8 mouse cellular contexts compared by ENCODE assay signal in genomic region chr6:84134722-84135394, GRCm38 (mm10).
A peak's percentile ranks its signal among the peaks of the same experiment; 100 is the strongest.
DNase-seq lines count a peak whose midpoint lies in the region; ATAC-seq and TF ChIP-seq lines count a peak whose summit lies in the region.

No protein-coding gene starts in this region.

- H3K9ac ChIP-seq in kidney, postnatal 0 days (ENCODE audit: low read depth, low read length) = no peak overlapping the region
- 0 out of 2 replicates have a peak overlapping the region, but pooled peaks have one; percentile 14 for H3K9ac ChIP-seq in hindbrain, embryonic 14.5 days

- no peaks in the 10 kb centered on the region for H3K9me3 ChIP-seq in kidney, postnatal 0 days (replicated peaks; ENCODE audit: low read length)
- H3K9me3 ChIP-seq in hindbrain, embryonic 14.5 days (ENCODE audit: control insufficient read depth, low read length) = no peaks in the 10 kb centered on the region

- TF ChIP-seq CTCF in kidney, postnatal 0 days (IDR thresholded peaks at IDR 0.05; ENCODE audit: low read depth) = no peak
- no peak for TF ChIP-seq CTCF in lung, adult 2 months (IDR thresholded peaks at IDR 0.05; ENCODE audit: insufficient read depth, low read length)

- TF ChIP-seq POLR2A in lung, adult 2 months (IDR thresholded peaks at IDR 0.05; ENCODE audit: borderline replicate concordance, extremely low read depth, low read depth, low read length) = no peak

- no peak for DNase-seq in kidney, postnatal 0 days (ENCODE audit: low spot score)
- DNase-seq in kidney, adult 9 months = no peak
- DNase-seq in embryo, embryonic 11 days = peak; percentile 71
- DNase-seq in hindbrain, embryonic 14.5 days (ENCODE audit: low spot score) = peak; percentile 38
- peak; percentile 19 for DNase-seq in lung, adult 2 months
- peak; percentile 94 for DNase-seq in retina, postnatal 1 day
- no peak for DNase-seq in spleen, postnatal 14 days (ENCODE audit: low spot score in 2 of 2)
- no peak for DNase-seq in natural killer cell, adult 2 months (ENCODE audit: low spot score in 2 of 2)

- H3K27ac ChIP-seq in kidney, postnatal 0 days = no peak overlapping the region
- H3K27ac ChIP-seq in hindbrain, embryonic 14.5 days = 0 out of 2 replicates have a peak overlapping the region, but pooled peaks have one; percentile 27

- ATAC-seq in kidney, postnatal 0 days (replicated peaks; ENCODE audit: low FRiP score, low read depth) = peak; percentile 44
- ATAC-seq in hindbrain, embryonic 14.5 days (ENCODE audit: low FRiP score) = peak; percentile 62; the same call in 1 of the 2 replicates

- H3K36me3 ChIP-seq in kidney, postnatal 0 days (ENCODE audit: insufficient read depth, low read length) = no peaks in the 10 kb centered on the region
- no peaks in the 10 kb centered on the region for H3K36me3 ChIP-seq in hindbrain, embryonic 14.5 days (replicated peaks; ENCODE audit: control insufficient read depth, insufficient read depth)

- 34% methylated on average over 23 of the region's 23 CpGs for WGBS in kidney, postnatal 0 days
- WGBS in hindbrain, embryonic 14.5 days = 22% methylated on average over 23 of the region's 23 CpGs
- WGBS in lung, adult 2 months = 28% methylated on average over 23 of the region's 23 CpGs

- H3K4me3 ChIP-seq in kidney, postnatal 0 days (replicated peaks; ENCODE audit: low read depth, low read length) = no peak overlapping the region
- no peak overlapping the region for H3K4me3 ChIP-seq in hindbrain, embryonic 14.5 days (replicated peaks; ENCODE audit: low read length)
- H3K4me3 ChIP-seq in lung, adult 2 months (replicated peaks; ENCODE audit: extremely low read depth, low read depth, low read length) = no peak overlapping the region

- peaks cover 4% of the 10 kb centered on the region; the same call in 1 of the 2 replicates for H3K4me1 ChIP-seq in kidney, postnatal 0 days (replicated peaks; ENCODE audit: insufficient read depth, low read length)
- H3K4me1 ChIP-seq in hindbrain, embryonic 14.5 days (replicated peaks; ENCODE audit: control insufficient read depth, insufficient read depth, low read length) = 0 out of 2 replicates have a peak, but pooled peaks cover 4% of the 10 kb centered on the region
- no peaks in the 10 kb centered on the region for H3K4me1 ChIP-seq in lung, adult 2 months (ENCODE audit: control insufficient read depth, insufficient read depth, low read length)

- no peak overlapping the region for H3K4me2 ChIP-seq in kidney, postnatal 0 days (ENCODE audit: low read length)
- H3K4me2 ChIP-seq in hindbrain, embryonic 14.5 days (replicated peaks) = peak overlapping the region; percentile 21; the same call in 1 of the 2 replicates

- no peaks in the 10 kb centered on the region for H3K27me3 ChIP-seq in kidney, postnatal 0 days (ENCODE audit: insufficient read depth, low read length)
- H3K27me3 ChIP-seq in hindbrain, embryonic 14.5 days (ENCODE audit: control insufficient read depth, insufficient read depth, low read length) = no peaks in the 10 kb centered on the region

Comparison
In these comparisons a context has a peak if more than half of its experiments do, and no peak if none do; other contexts are left out.
1. DNase-seq: peak in embryo, embryonic 11 days (single experiment), hindbrain, embryonic 14.5 days (single experiment), lung, adult 2 months (single experiment) and retina, postnatal 1 day (single experiment); none in kidney, postnatal 0 days (single experiment), kidney, adult 9 months (single experiment), spleen, postnatal 14 days (0 of 2) and natural killer cell, adult 2 months (0 of 2).